Mouse (Mus musculus) A20 (cell line): Measurements from ENCODE around the gene Trim52.

ENCODE experiments used
- DNase-seq: peaks from one replicate; pipeline ENCODE4 v3.0.0-alpha.2; 2011; ENCODE audit warnings: low read depth, low spot score

Trim52 gene

DNA sequence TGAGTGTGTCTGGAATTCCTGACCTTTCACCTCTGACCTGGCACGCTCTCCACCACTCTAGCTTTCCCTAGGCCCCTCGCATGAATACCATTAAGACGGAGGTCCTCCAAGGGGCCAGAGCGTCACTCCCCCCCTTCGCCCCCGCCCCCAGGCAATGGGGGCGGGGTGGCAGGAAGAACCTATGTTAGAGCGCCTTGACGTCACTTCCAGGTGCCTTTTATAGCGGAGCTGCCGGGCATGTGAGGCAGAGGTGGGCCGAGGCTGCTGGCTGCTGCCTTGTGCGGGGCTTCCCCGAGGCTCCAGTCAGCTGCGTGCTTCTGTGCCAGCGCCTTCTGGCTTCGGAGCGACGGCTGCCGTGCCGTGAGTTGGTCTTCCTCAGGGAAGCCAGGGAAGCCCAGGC, at the start of gene Trim52:
Trim52 (plus strand) TSS at position 219 of the 400 bp plus-strand sequence.
- no peak for DNase-seq

DNA sequence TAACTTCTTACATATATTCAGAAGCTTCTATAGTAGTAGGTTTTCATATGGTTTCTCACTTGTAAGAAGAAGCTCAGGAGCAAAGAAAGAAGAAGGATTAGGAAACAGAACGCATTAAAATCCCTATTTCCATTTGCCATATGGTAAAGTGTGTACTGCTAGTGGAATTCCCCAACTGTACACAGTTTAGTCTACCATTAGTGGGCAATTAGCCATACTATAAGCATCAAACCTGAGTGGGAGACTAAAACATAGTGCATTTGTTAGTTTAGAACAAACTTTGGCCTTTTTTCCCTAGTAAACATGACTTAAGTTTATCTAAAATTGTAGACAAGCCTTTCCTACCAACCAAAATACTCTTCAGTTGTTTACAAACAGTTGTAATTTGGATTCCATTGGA, 33.4 kb upstream of the Trim52 start:
- no peak for DNase-seq

DNA sequence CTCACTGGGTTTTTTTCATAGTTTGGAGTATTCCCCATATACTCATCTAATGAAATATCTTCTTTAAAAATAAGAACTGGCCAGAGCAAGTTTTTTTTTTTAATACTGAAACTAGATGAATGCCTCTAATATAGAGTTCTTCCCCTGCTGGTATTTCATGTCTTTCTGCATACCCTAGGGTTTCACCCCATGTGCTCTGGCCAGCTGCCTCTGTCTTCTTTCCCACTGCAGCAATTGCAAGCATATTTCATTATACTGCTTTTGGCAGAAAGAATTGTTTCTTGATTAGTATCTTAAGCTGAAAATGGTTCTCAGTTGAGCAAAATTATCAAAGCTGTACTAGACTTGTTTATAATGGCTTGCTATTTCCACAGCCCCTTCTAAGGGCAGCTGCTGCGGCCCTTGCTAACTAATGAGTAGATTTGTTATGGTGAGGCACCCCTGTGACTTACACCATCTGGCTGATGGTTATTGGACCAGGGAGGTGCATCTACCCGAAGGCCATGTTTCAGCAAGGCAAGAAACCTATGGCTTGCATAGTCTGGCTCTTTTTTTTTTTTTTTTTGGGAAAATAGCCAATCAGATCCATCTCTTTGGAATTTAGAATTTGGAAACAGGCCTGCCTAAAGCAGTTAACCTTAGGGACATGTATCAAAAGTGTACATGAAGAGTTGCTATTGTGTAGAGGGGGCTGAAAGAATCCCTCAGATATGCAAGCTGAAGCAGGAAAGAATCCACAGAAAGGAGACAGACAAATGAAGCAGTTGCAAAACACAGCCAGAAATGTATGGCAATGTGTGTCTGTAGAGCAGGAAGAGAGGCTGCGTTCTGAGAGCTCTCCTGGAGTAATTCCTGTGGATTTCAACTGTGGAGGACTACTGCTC, 30.6 kb upstream of the Trim52 start:
- DNase-seq, result no peak

DNA sequence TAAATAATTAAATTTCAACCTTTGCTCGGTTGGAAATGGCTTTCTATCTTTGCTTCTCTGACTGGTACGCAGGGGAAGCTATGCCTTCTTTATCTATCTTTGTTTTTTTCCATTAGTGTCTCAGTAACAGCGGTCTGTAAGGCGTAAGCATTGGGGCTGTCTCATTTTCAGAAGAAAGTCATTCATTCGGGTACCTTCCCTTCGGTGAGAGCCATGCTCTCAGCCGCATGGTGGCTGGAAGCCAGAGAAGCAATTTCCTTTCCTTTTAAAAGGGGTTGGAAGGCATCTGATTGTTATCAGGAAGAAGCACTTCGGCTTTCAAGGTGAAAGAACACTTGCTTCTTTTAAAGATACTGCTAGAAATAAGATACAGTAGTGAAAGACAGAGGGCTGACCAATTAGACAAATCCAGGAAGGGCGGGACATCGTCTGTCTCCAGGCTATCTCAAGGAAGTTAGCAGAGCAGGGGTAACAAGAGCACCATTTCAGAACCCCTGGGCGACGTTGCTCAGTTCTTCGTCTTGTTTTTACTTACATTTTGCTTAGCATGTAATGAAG, 17.4 kb upstream of the Trim52 start:
- no peak for DNase-seq

DNA sequence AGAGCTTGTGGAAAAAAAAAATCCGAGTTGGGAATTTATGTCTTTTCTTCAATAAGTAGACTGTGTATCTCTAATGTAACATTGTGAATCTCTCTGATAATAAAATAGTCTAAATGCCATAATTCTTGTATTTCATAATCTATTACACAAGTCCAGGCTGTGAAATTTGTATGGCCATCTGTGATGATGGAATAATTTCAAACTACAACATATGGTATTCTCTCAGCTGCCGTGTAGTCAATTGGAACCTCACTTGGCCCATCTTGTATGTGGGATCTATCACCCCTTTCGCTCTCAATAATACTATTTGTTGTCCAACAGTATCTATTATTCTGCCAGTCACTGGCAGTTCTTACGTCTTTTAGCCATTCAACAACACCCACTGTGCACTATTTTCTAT, 9.2 kb upstream of the Trim52 start:
- no peak for DNase-seq

DNA sequence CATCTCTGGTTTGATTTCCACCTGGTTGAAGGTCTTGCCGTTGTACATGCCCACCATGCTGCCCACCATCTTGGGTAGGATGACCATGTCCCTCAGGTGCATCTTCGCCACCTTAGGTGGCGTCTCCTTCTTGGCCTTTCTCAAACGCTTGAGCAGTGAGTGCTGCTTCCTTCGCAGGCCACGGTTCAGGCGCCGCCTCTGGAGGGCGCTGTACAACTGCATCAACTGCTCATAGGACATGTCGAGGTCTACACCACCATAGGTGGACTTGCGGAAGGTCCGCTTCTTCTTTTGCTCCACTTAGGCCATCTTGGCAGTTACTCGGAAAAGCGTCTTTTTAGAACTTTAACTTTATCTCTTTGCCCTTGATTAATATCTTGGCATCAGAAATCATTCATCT, 5.1 kb upstream of the Trim52 start:
- DNase-seq, result no peak

DNA sequence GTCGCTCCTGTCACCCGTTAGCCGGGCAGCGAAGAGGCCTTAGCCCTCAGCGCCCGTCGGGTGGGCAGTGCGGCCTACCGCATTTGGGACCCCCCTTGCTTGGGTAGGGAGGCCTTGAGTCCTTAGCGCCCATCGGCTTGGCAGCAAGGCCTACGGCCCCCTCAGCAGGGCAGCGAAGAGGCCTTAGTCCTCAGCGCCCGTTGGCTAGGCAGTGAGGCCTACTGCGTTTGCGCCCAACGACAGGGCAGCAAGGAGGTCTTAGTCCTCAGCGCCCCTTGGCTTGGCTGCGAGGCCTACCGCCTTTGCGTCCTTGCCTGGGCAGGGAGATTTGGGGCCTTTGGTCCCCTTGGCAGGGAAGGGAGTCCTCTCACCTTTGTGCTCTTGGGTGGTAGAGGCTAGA, 427 bp downstream of the Trim52 start:
- no peak for DNase-seq

DNA sequence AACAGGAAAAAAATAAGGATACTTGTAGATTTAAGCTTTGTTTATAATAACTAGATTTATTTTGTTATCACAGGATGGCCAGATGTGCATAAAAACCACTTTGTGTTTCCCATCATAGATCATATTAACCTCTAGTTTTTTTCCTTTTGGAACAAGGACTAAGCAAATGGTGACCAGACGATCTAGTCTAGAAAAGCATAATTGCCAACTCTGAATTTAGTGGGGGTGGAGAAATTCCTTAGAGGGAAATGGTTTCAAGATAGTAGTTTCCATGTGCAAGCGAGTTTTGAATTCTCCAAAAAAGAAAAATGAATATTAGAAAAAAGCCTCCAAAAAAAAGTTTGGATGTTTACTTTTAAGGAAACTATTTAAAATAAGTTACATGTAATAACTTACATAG, 13.4 kb downstream of the Trim52 start:
- DNase-seq, result no peak

DNA sequence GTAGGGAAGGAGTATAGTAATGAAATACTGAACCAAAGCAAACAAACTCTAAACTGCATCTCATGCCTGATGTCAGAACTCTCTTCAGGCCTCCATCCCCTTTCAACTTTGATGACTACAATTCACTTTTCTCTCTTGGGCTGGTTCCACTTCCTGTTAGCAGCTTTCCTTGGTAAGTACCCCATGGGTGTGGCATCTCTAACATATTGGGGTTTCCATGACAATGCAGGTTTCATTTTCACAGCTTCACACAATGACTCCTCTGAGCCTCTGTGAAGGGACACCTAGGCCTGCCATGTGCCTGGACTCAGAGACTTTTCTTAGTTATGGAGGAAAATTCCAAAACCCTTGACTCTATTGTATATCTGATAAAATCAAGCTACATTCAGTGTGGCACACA, 30.3 kb downstream of the Trim52 start:
- peak; percentile 39 for DNase-seq

DNA sequence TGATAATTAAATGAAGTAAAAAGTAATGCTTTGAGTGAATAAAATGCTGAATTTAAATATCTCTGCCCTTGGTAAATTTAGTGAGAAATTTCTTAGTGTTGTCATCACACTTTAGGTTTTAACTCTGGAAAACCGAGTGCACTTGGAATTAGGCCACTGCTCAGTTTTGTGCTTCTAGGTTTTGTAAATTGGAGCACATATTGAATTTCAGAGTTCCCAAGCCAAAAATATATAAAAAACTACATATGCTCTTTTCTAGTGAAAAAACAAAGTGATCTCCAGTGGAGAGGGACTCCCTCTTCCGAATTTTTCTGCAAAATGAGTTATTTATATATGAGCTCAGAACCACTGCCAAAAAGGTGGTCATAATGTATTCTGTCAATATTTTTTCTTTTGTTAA, 45.2 kb downstream of the Trim52 start:
- no peak for DNase-seq

DNA sequence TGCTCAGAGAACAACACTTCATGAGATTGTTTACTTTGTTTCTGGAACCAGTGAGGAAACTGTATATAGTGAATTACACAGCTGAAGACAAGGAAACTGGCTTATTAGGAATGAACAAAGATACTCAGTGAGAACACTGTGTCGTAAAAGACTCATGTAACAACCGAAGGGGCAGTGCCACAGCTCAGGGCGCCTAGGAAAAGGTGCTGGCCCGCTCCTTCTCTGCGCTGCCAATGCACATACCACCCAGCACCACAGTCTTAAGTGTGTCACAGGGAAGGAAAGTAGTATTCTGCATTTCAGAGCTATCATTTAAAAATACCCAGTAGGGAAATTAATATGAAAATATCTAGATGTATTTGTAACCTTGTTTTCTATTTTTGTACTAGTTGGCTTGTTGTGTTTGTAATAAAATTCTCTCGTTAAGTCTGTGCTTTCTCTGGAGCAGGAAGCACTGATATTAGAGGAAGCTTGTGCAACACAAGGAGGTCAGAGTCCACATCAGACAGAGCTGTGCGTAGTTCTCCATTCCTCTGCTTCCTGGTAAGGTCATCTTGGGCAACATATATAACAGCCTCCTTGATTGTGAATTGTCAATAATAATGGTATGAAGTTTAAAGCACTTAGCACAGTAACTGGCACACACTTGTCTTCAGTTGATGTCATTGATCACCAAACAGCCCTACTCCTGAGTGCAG, 49.0 kb downstream of the Trim52 start:
- DNase-seq, result no peak

DNA sequence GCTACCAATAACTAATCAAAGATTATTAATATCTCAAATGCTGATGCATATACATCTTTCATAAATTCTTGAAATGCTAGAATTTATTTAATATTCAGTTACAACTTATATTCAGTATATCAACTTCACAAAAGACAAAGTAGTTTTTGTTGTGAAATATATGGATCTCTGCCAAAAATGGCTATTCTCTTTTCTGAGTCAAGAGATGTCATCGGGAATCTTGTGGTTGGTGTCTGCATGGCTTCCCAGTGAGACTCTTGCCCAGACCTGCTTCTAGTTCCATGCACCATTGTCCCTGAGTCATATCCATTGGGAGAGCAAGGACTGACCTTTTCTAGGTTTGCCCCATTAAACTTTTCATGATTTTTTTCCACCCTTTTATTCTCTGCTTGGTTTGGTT, 50.5 kb downstream of the Trim52 start:
- no peak for DNase-seq

DNA sequence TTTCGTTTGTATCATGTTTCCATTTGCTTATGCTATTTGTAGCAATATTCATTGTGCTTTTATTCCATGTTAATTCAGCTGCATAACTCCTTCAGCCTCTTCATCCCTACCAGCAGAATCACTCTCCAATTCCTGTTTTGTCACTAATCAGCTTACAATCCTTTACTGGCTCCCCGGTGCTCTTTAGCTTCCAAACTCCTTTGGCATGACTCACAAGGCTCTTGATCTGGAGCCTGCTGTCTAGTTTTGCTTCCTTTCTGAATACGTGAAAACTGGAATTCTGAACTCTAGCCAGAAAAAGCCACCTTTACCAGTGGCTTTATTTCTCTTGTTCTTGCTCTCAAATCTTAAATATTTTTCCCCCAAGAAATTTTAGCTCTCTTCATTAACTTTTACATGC, 56.3 kb downstream of the Trim52 start:
- DNase-seq, result no peak

DNA sequence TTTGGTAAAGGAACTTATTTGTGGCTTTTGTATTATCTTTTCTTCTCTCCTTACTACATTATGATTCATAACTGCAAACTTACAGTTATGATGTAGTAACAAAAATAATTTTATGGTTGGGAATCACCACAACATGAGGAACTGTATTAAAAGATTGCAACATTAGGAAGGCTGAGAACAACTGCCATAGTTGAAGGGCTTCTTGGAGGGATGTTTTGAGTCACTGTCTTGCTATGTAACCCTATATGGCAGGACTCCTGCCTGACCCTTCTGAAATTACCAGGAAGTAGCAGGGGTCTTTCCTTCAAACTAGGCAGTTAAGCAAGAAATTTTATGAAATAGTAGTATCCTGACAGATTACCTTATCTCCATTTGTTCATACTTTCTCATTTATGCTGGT, 57.2 kb downstream of the Trim52 start:
- DNase-seq, result no peak

DNA sequence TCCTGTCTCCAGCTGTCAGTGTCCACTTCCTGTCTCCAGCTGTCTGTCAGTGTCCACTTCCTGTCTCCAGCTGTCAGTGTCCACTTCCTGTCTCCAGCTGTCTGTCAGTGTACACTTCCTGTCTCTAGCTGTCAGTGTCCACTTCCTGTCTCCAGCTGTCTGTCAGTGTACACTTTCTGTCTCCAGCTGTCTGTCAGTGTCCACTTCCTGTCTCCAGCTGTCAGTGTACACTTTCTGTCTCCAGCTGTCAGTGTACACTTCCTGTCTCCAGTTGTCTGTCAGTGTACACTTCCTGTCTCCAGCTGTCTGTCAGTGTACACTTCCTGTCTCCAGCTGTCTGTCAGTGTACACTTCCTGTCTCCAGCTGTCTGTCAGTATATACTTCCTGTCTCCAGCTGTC, 57.9 kb downstream of the Trim52 start:
- peak; percentile 41 for DNase-seq

DNA sequence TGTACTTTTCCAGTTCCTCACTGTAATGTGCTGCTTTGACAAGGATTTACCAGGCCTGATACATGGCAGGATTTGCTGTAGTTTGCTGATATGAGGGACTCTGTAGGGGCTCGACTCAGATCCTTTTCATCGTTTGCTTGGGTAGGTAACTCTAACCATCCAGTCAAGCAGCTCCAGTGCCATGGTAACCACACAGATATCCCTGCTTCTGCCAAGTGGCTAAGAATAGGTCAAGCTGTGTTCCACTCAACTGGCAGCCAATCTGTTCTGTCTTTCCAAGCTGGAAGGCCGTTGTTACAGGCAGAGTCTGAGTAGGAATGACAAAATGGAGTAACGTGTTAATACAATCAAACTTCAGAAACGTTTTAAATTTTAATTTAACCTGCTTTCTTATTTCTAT, 70.9 kb downstream of the Trim52 start:
- DNase-seq, result no peak

DNA sequence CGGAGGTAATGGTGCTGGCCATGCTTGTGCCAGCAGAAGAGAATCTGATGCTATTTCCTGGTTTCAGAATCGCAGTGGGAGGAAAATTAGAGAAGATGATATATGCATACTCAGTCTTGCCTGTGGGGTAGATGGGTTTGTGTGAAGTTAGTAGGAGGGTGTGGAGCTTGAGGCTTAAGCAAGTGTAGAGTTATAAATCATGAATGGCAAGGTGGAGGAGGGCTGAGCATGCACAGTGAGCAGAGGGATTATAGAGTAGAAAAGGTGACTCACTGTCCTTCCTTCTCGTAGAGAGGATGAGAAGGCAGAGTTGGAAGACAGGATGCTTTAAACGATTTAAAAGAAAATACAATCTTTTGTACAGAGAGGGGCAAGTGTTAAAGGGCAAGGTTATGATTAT, 72.2 kb downstream of the Trim52 start:
- DNase-seq, result no peak

DNA sequence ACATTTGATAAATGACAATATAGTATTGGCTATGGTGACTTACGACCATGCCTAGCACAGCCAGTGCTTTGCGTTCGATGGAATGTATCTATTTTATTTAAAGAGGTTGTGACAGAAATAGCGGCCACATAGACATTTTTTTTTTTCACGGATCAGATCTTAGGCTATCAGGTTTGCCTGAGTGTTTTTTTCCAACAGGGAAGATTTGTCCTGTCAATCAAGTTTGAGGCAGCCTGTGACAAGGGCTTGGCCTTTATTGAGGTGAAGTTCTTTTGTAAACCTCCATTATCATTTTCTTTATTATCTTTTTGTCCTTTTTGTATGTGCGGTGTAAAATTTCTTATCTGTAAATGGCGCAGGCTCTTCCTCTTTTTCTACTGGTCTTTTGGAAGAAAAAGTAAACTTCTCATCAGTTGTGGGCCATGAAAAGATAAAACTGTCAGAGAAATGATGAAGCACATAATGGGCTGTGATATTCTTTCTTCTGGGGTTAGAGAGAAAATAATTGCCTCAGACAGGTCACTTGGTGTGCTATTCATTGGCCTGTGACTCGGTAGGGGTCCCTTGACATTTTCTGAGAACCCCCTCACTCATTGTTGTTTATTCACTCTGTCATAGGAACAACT, 73.2 kb downstream of the Trim52 start:
- no peak for DNase-seq

DNA sequence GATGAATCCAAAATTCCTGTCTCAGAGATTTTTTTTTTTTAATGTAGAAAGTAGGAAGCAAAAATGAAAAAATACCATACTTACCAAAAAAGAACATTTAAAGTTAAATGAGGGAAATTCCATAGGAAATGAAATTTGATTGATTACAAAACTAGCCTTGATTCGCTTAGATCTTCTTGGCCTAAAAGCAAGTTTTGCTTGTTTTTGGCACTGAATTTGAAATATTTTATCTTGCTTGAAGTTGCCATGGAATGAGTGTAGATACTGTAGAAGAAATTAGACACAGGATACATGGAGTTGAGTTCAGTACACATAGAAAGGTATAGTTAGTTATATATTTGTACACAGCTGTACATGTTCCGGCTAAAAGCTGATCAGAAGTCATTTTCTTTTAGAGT, 73.7 kb downstream of the Trim52 start:
- no peak for DNase-seq

DNA sequence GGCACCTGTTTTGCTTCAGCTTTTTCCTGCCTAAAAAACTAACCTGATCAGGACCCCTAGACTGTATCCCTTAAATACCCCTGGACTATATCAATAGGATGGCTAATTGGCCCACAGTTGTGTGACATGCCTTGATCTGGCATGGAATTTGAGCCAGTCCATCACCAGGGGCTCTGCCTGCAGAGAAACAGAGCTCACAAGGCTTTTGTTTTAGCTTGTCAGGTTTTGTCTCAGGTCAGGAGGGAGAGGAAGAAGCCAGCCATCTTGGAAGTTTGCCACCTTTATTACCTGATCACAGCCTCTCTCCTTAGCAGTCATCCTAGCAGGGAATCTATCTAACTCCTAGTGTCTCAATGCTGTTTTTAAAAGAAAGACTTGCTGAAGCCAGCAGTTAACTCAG, 74.6 kb downstream of the Trim52 start:
- no peak for DNase-seq

DNA sequence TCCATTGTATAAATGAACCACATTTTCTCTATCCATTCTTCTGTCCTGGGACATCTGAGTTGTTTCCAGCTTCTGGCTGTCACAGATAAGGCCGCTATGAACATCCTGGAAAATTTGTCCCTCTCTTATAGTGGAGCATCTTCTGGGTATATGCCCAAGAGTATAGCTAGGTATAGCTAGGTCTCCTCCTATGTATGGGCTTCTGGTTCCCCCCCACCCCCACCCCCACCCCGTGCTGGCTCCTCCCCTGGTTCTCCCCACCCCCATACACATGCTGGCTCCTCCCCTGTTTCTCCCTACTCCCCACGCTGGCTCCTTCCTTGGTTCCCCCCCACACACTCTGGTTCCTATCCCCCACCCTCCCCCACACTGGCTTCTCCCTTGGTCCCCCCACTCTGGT, 78.0 kb downstream of the Trim52 start:
- no peak for DNase-seq
